ENCODE assay signal across 8 mouse cellular contexts in the genomic region with DNA sequence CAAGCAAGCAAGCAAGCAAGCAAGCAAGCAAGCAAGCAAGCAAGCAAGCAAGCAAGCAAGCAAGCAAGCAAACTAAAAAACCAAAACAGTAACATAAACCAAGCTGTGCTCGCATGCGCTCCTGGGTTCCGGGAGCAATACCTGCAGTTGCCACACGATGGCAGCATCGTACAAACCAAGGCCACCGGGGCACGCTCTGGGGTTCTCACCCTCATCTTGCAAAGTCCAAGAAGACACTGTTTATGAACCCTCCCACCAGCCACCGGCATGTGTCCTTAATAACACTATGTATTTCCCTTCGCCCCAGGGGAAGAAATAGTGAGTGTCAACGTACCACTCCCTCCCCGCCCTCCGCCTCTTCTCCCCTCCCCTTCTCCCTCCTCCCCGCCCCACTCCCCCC.
DNase-seq lines count a peak whose midpoint lies in the region; ATAC-seq lines count a peak whose summit lies in the region.

No protein-coding gene starts in this region.

- H3K4me1 ChIP-seq in intestine, embryonic 14.5 days (replicated peaks; ENCODE audit: control insufficient read depth, insufficient read depth, low read length), result no peaks in the 10 kb centered on the region
- H3K4me1 ChIP-seq in midbrain, embryonic 11.5 days (ENCODE audit: control insufficient read depth, insufficient read depth, low read length), result no peaks in the 10 kb centered on the region

- peak overlapping the region; percentile 46 for H3K4me2 ChIP-seq in intestine, embryonic 14.5 days (ENCODE audit: low read length)
- H3K4me2 ChIP-seq in midbrain, embryonic 11.5 days, result peak overlapping the region; percentile 41

- H3K9ac ChIP-seq in intestine, embryonic 14.5 days (ENCODE audit: low read length), result no peak overlapping the region
- no peak overlapping the region for H3K9ac ChIP-seq in midbrain, embryonic 11.5 days (ENCODE audit: low read length)

- no peak overlapping the region for H3K27ac ChIP-seq in intestine, embryonic 14.5 days (ENCODE audit: low read depth)
- H3K27ac ChIP-seq in midbrain, embryonic 11.5 days (ENCODE audit: low read depth, low read length), result no peak overlapping the region

- intact Hi-C loops in left cerebral cortex, postnatal 36 days (cut with DNase I), result loop anchor here (5.0 to 10.0 kb wide), 2 partner anchors 208 to 1965 kb away; no protein-coding TSS in a partner anchor

- 1% methylated on average over 13 of the region's 13 CpGs for WGBS in intestine, embryonic 14.5 days
- WGBS in midbrain, embryonic 11.5 days, result 1% methylated on average over 12 of the region's 13 CpGs

- peak; percentile 49; the same call in 1 of the 2 replicates for ATAC-seq in intestine, embryonic 14.5 days (replicated peaks; ENCODE audit: low FRiP score, low TSS enrichment, low read depth)
- ATAC-seq in midbrain, embryonic 11.5 days (ENCODE audit: low FRiP score), result peak; percentile 66

- no peaks in the 10 kb centered on the region for H3K9me3 ChIP-seq in intestine, embryonic 14.5 days (ENCODE audit: control insufficient read depth, low read length)
- H3K9me3 ChIP-seq in midbrain, embryonic 11.5 days (ENCODE audit: control insufficient read depth, low read length), result no peaks in the 10 kb centered on the region; the same call in 1 of the 2 replicates

- no peaks in the 10 kb centered on the region for H3K36me3 ChIP-seq in intestine, embryonic 14.5 days (ENCODE audit: control insufficient read depth, insufficient read depth, low read length)
- no peaks in the 10 kb centered on the region for H3K36me3 ChIP-seq in midbrain, embryonic 11.5 days (ENCODE audit: control insufficient read depth, insufficient read depth, low read length)

- DNase-seq in WW6 (ENCODE audit: low read depth, low spot score), result peak; percentile 54
- DNase-seq in cerebellum, postnatal 36 days, result peak; percentile 71 to 76
- DNase-seq in gastrocnemius, adult 8-10 months (ENCODE audit: low spot score in 2 of 2), result peak; percentile 40 to 42
- DNase-seq in intestine, embryonic 14.5 days (ENCODE audit: low spot score), result peak; percentile 98
- DNase-seq in left cerebral cortex, postnatal 36 days (ENCODE audit: low spot score in 2 of 2), result peak; percentile 45 to 52
- DNase-seq in midbrain, embryonic 11.5 days (ENCODE audit: low spot score, missing footprints), result peak; percentile 99
- peak; percentile 34 to 52 for DNase-seq in right cerebral cortex, postnatal 36 days (ENCODE audit: low spot score in 2 of 2)
- DNase-seq in urinary bladder, postnatal 36 days (ENCODE audit: low spot score in 2 of 2), result peak; percentile 56 to 70

- peak overlapping the region; percentile 24; the same call in 1 of the 2 replicates for H3K4me3 ChIP-seq in intestine, embryonic 14.5 days (ENCODE audit: low read depth, low read length)
- peak overlapping the region; percentile 23; the same call in 1 of the 2 replicates for H3K4me3 ChIP-seq in midbrain, embryonic 11.5 days (ENCODE audit: low read depth, low read length)

- H3K27me3 ChIP-seq in intestine, embryonic 14.5 days (replicated peaks; ENCODE audit: control insufficient read depth, insufficient read depth, low read length), result peaks cover 18% of the 10 kb centered on the region
- no peaks in the 10 kb centered on the region for H3K27me3 ChIP-seq in midbrain, embryonic 11.5 days (ENCODE audit: control insufficient read depth, insufficient read depth, low read length)

Comparison
In these comparisons a context has a peak if more than half of its experiments do, and no peak if none do; other contexts are left out.
1. DNase-seq: peak in every context shown above with its lines; median percentile 99 in midbrain, embryonic 11.5 days; 98 in intestine, embryonic 14.5 days; 74 in cerebellum, postnatal 36 days; 63 in urinary bladder, postnatal 36 days; 54 in WW6; 48 in left cerebral cortex, postnatal 36 days; 43 in right cerebral cortex, postnatal 36 days; 41 in gastrocnemius, adult 8-10 months.